ENCODE assay signal across 8 mouse cellular contexts in genomic region chr15:99771004-99771500, GRCm38 (mm10). TPM values are rescaled to one million over a fixed set of nuclear protein-coding genes. Genes with fewer than 3 reads are reported as not detected.
A peak's percentile ranks its signal among the peaks of the same experiment; 100 is the strongest.
DNase-seq lines count a peak whose midpoint lies in the region; ATAC-seq and TF ChIP-seq lines count a peak whose summit lies in the region.

No protein-coding gene starts in this region.

- no peak for DNase-seq in spleen, adult 2 months (ENCODE audit: low read depth in 1 of 2, low spot score in 2 of 2)
- DNase-seq in spleen, postnatal 14 days (ENCODE audit: low spot score in 2 of 2), result no peak
- DNase-seq in frontal cortex, postnatal 10 days (ENCODE audit: low spot score in 2 of 2), result no peak
- DNase-seq in cerebellum, postnatal 14 days, result no peak

- 33% methylated on average over 5 of the region's 5 CpGs for WGBS in spleen, adult 2 months
- 18% methylated on average over 5 of the region's 5 CpGs for WGBS in limb, embryonic 15.5 days
- 11% methylated on average over 5 of the region's 5 CpGs for WGBS in stomach, embryonic 16.5 days

- peaks cover 19% of the 10 kb centered on the region for H3K4me1 ChIP-seq in erythroblast, embryonic 14.5 days (ENCODE audit: control insufficient read depth)
- H3K4me1 ChIP-seq in spleen, adult 2 months (ENCODE audit: control insufficient read depth, insufficient read depth, insufficient read length), result no peaks in the 10 kb centered on the region; the same call in none of the 2 replicates
- peaks cover 8% of the 10 kb centered on the region; the same call in 1 of the 2 replicates for H3K4me1 ChIP-seq in limb, embryonic 15.5 days
- peaks cover 6% of the 10 kb centered on the region for H3K4me1 ChIP-seq in stomach, embryonic 16.5 days (ENCODE audit: control insufficient read depth, insufficient read depth, low read length)

- TF ChIP-seq POLR2A in spleen, adult 2 months (IDR thresholded peaks at IDR 0.05; ENCODE audit: low read depth, low read length), result no peak

- no peak for TF ChIP-seq CTCF in spleen, adult 2 months (IDR thresholded peaks at IDR 0.05; ENCODE audit: extremely low read depth, insufficient read depth, insufficient read length, insufficient replicate concordance)

- peak overlapping the region; percentile 73; the same call in 1 of the 2 replicates for H3K27ac ChIP-seq in spleen, adult 2 months (ENCODE audit: insufficient read depth, low read length)
- peak overlapping the region; percentile 95 for H3K27ac ChIP-seq in limb, embryonic 15.5 days
- peak overlapping the region; percentile 95 for H3K27ac ChIP-seq in stomach, embryonic 16.5 days (ENCODE audit: low read length)

- peak overlapping the region; percentile 74 for H3K9ac ChIP-seq in limb, embryonic 15.5 days
- H3K9ac ChIP-seq in stomach, embryonic 16.5 days (ENCODE audit: low read length), result peak overlapping the region; percentile 93

- H3K27me3 ChIP-seq in erythroblast, embryonic 14.5 days (ENCODE audit: control insufficient read depth), result peaks cover 13% of the 10 kb centered on the region
- H3K27me3 ChIP-seq in spleen, adult 2 months (ENCODE audit: control insufficient read depth, insufficient read depth, low read length), result no peaks in the 10 kb centered on the region
- H3K27me3 ChIP-seq in limb, embryonic 15.5 days, result no peaks in the 10 kb centered on the region
- H3K27me3 ChIP-seq in stomach, embryonic 16.5 days (ENCODE audit: control insufficient read depth, insufficient read depth, low read length), result no peaks in the 10 kb centered on the region

- ATAC-seq in erythroblast, adult 5-6 weeks (replicated peaks; ENCODE audit: low FRiP score, poor library complexity, severe bottlenecking), result no peak
- no peak for ATAC-seq in limb, embryonic 15.5 days (ENCODE audit: insufficient number of reproducible peaks, low FRiP score, low TSS enrichment, low read depth)
- ATAC-seq in stomach, embryonic 16.5 days (ENCODE audit: insufficient read depth, low FRiP score), result no peak

- H3K9me3 ChIP-seq in erythroblast, embryonic 14.5 days (ENCODE audit: control insufficient read depth, low read length), result no peaks in the 10 kb centered on the region
- H3K9me3 ChIP-seq in limb, embryonic 15.5 days, result no peaks in the 10 kb centered on the region
- no peaks in the 10 kb centered on the region for H3K9me3 ChIP-seq in stomach, embryonic 16.5 days (replicated peaks; ENCODE audit: control insufficient read depth, low read length)

- H3K36me3 ChIP-seq in erythroblast, embryonic 14.5 days (ENCODE audit: control insufficient read depth), result no peaks in the 10 kb centered on the region
- H3K36me3 ChIP-seq in spleen, adult 2 months (ENCODE audit: control insufficient read depth, insufficient read depth, low read length), result no peaks in the 10 kb centered on the region
- H3K36me3 ChIP-seq in limb, embryonic 15.5 days, result 0 out of 2 replicates have a peak, but pooled peaks cover 4% of the 10 kb centered on the region
- H3K36me3 ChIP-seq in stomach, embryonic 16.5 days (ENCODE audit: control insufficient read depth, insufficient read depth, low read length), result no peaks in the 10 kb centered on the region

- H3K4me3 ChIP-seq in erythroblast, embryonic 14.5 days (replicated peaks), result peak overlapping the region; percentile 68
- H3K4me3 ChIP-seq in spleen, adult 2 months (ENCODE audit: extremely low read depth, insufficient read depth, insufficient read length), result peak overlapping the region; percentile 73; the same call in 1 of the 2 replicates
- H3K4me3 ChIP-seq in limb, embryonic 15.5 days, result peak overlapping the region; percentile 78
- peak overlapping the region; percentile 86 for H3K4me3 ChIP-seq in stomach, embryonic 16.5 days (replicated peaks; ENCODE audit: low read length)

- peak overlapping the region; percentile 72 for H3K4me2 ChIP-seq in limb, embryonic 15.5 days
- H3K4me2 ChIP-seq in stomach, embryonic 16.5 days (ENCODE audit: low read depth, low read length), result peak overlapping the region; percentile 80

RNA-seq across cellular contexts. Expression of gene Cers5, which starts 1.6 kb away (rescaled TPM):
- polyA plus RNA-seq in erythroblast, embryonic 14.5 days (2012), result 0.04 TPM in 1 of 2 replicates, not detected in the other
- 9.2 and 11.3 TPM in 2 replicates for total RNA-seq in erythroblast, adult 5-6 weeks (2015; ENCODE audit: low replicate concordance)
- 1.4 and 5.9 TPM in 2 replicates for total RNA-seq in erythroblast, adult 5-6 weeks (2017; ENCODE audit: low replicate concordance)
- polyA plus RNA-seq in spleen, adult 2 months (2012; rRNA removed), result 27.2 and 30.0 TPM in 2 replicates
- 83.6 and 84.8 TPM in 2 replicates for polyA plus RNA-seq in limb, embryonic 15.5 days (2015; fragmentation: Nextera tagmentation; extraction: Ambion mirVana)
- polyA plus RNA-seq in stomach, embryonic 16.5 days (2015; fragmentation: Nextera tagmentation; extraction: Ambion mirVana), result 58.7 and 62.1 TPM in 2 replicates

RNA-seq across cellular contexts. Expression of gene Cox14, which starts 45.6 kb away (rescaled TPM):
- polyA plus RNA-seq in erythroblast, embryonic 14.5 days (2012), result 5.7 and 7.1 TPM in 2 replicates
- total RNA-seq in erythroblast, adult 5-6 weeks (2015; ENCODE audit: low replicate concordance), result 10.4 and 15.3 TPM in 2 replicates
- 5.6 and 9.1 TPM in 2 replicates for total RNA-seq in erythroblast, adult 5-6 weeks (2017; ENCODE audit: low replicate concordance)
- polyA plus RNA-seq in spleen, adult 2 months (2012; rRNA removed), result 109 and 168 TPM in 2 replicates
- 162 and 175 TPM in 2 replicates for polyA plus RNA-seq in limb, embryonic 15.5 days (2015; fragmentation: Nextera tagmentation; extraction: Ambion mirVana)
- 171 and 173 TPM in 2 replicates for polyA plus RNA-seq in stomach, embryonic 16.5 days (2015; fragmentation: Nextera tagmentation; extraction: Ambion mirVana)

RNA-seq across cellular contexts. Expression of gene Gpd1, which starts 53.7 kb away (rescaled TPM):
- polyA plus RNA-seq in erythroblast, embryonic 14.5 days (2012), result 0.07 and 0.15 TPM in 2 replicates
- 0.19 and 0.63 TPM in 2 replicates for total RNA-seq in erythroblast, adult 5-6 weeks (2015; ENCODE audit: low replicate concordance)
- total RNA-seq in erythroblast, adult 5-6 weeks (2017; ENCODE audit: low replicate concordance), result 2.1 and 3.6 TPM in 2 replicates
- polyA plus RNA-seq in spleen, adult 2 months (2012; rRNA removed), result 5.3 and 8.5 TPM in 2 replicates
- polyA plus RNA-seq in limb, embryonic 15.5 days (2015; fragmentation: Nextera tagmentation; extraction: Ambion mirVana), result 0.42 and 4.3 TPM in 2 replicates
- polyA plus RNA-seq in stomach, embryonic 16.5 days (2015; fragmentation: Nextera tagmentation; extraction: Ambion mirVana), result 7.4 and 9.2 TPM in 2 replicates

Comparison
In these comparisons a context has a peak if more than half of its experiments do, and no peak if none do; other contexts are left out.
1. RNA of gene Cers5, which starts 1.6 kb away (polyA plus RNA-seq): 83.6 to 84.8 TPM in limb, embryonic 15.5 days, 58.7 to 62.1 TPM in stomach, embryonic 16.5 days and 27.2 to 30.0 TPM in spleen, adult 2 months; 0.04 TPM in erythroblast, embryonic 14.5 days; every median in the first group is over 10 times any median in the second.
2. RNA of gene Cox14, which starts 45.6 kb away (polyA plus RNA-seq): 171 to 173 TPM in stomach, embryonic 16.5 days, 162 to 175 TPM in limb, embryonic 15.5 days and 109 to 168 TPM in spleen, adult 2 months; 5.7 to 7.1 TPM in erythroblast, embryonic 14.5 days; every median in the first group is over 10 times any median in the second.
3. Peak in every context shown above with its lines, with median percentiles within 50 percentile points of each other: H3K4me3 ChIP-seq and H3K27ac ChIP-seq.